Mouse (Mus musculus) frontal cortex, postnatal 10 days (tissue): ENCODE measurements around the gene Brwd1.
"Not testable (repeated sequence)": the region's sequence is repeated elsewhere in the genome, so short reads cannot be mapped to it uniquely, and the experiment has no call there.

ENCODE experiments used
- DNase-seq, 2 experiments: peaks; one replicate each; pipeline ENCODE4 v3.0.0; 2022; ENCODE audit warnings: low spot score in 2 of 2, mixed read lengths in 1 of 2

Brwd1 gene

GRCm38 (mm10) chr16:96082301-96083178 is at the start of gene Brwd1:
TSS of gene Brwd1 (minus strand) at chr16:96082526.
- DNase-seq = peak; percentile 89 to 90

- DNase-seq = no peak
These were observed 46.1 kb upstream of the Brwd1 start for GRCm38 (mm10) chr16:96128466-96128865.

- DNase-seq = peak; percentile 97 to 98
These were observed 45.5 kb upstream of the Brwd1 start, which contains the start of gene Hmgn1 for GRCm38 (mm10) chr16:96127657-96128344. TSS of gene Hmgn1 (minus strand) at chr16:96127729.

- no peak for DNase-seq
These were observed 44.9 kb upstream of the Brwd1 start for GRCm38 (mm10) chr16:96127288-96127656.

- DNase-seq = peak in 1 of 2 experiments; percentile 22
These were observed 44.4 kb upstream of the Brwd1 start for GRCm38 (mm10) chr16:96126684-96127171.

GRCm38 (mm10) chr16:96120022-96120623 is 37.8 kb upstream of the Brwd1 start:
- DNase-seq = no peak

- no peak for DNase-seq
These were observed 32.4 kb upstream of the Brwd1 start for GRCm38 (mm10) chr16:96114729-96115128.

GRCm38 (mm10) chr16:96112769-96113168 is 30.4 kb upstream of the Brwd1 start:
- no peak for DNase-seq

GRCm38 (mm10) chr16:96110655-96111345 is 28.5 kb upstream of the Brwd1 start:
- no peak for DNase-seq

GRCm38 (mm10) chr16:96109673-96110072 is 27.3 kb upstream of the Brwd1 start:
- DNase-seq = no peak

- no peak for DNase-seq
These were observed 20.7 kb upstream of the Brwd1 start for GRCm38 (mm10) chr16:96103036-96103435.

- not testable (repeated sequence) for DNase-seq
These were observed 15.5 kb upstream of the Brwd1 start for GRCm38 (mm10) chr16:96097811-96098210.

- no peak for DNase-seq
These were observed 13.6 kb upstream of the Brwd1 start for GRCm38 (mm10) chr16:96095966-96096365.

- no peak for DNase-seq
These were observed 9.5 kb upstream of the Brwd1 start for GRCm38 (mm10) chr16:96091515-96092504.

GRCm38 (mm10) chr16:96088120-96088519 is 5.8 kb upstream of the Brwd1 start:
- DNase-seq = no peak

GRCm38 (mm10) chr16:96087436-96087835 is 5.1 kb upstream of the Brwd1 start:
- DNase-seq = no peak

- DNase-seq = no peak
These were observed 4.7 kb upstream of the Brwd1 start for GRCm38 (mm10) chr16:96087001-96087400.

- DNase-seq = no peak
These were observed 3.3 kb upstream of the Brwd1 start for GRCm38 (mm10) chr16:96085597-96085996.

- peak; percentile 39 to 40 for DNase-seq
These were observed 887 bp upstream of the Brwd1 start for GRCm38 (mm10) chr16:96083179-96083646.

- DNase-seq = peak in 1 of 2 experiments; percentile 63
These were observed 534 bp downstream of the Brwd1 start for GRCm38 (mm10) chr16:96081742-96082241.
